Mouse (Mus musculus): ENCODE measurements around the gene Nxph4. TPM values are rescaled to one million over a fixed set of nuclear protein-coding genes. Genes with fewer than 3 reads are reported as not detected.

The Nxph4 gene
- total RNA-seq, 2 experiments from 2014 or later, result 13.6 to 14.0 TPM

GRCm38 (mm10) chr10:127543916-127544315, 9.6 kb upstream of the Nxph4 start:
- DNase-seq (ENCODE audit: low spot score in 2 of 2), result no peak

- DNase-seq (ENCODE audit: low spot score in 2 of 2), result no peak
These were observed 8.4 kb upstream of the Nxph4 start for GRCm38 (mm10) chr10:127542720-127543119.

- DNase-seq (ENCODE audit: low spot score in 2 of 2), result no peak
These were observed 7.7 kb upstream of the Nxph4 start for GRCm38 (mm10) chr10:127542084-127542483.

GRCm38 (mm10) chr10:127541510-127541909, 7.2 kb upstream of the Nxph4 start:
- no peak for DNase-seq (ENCODE audit: low spot score in 2 of 2)

GRCm38 (mm10) chr10:127537854-127538583, 3.7 kb upstream of the Nxph4 start:
- DNase-seq (ENCODE audit: low spot score in 2 of 2), result no peak

GRCm38 (mm10) chr10:127536586-127537314, 2.4 kb upstream of the Nxph4 start:
- DNase-seq (ENCODE audit: low spot score in 2 of 2), result no peak

- DNase-seq (ENCODE audit: low spot score in 2 of 2), result no peak
These were observed 598 bp upstream of the Nxph4 start for GRCm38 (mm10) chr10:127534929-127535384.

- no peak for DNase-seq (ENCODE audit: low spot score in 2 of 2)
These were observed 2.8 kb downstream of the Nxph4 start for GRCm38 (mm10) chr10:127531548-127531947.

GRCm38 (mm10) chr10:127530945-127531344, 3.4 kb downstream of the Nxph4 start:
- no peak for DNase-seq (ENCODE audit: low spot score in 2 of 2)

- DNase-seq (ENCODE audit: low spot score in 2 of 2), result no peak
These were observed 6.9 kb downstream of the Nxph4 start for GRCm38 (mm10) chr10:127527481-127527880.

- DNase-seq (ENCODE audit: low spot score in 2 of 2), result peak in 1 of 2 experiments; percentile 34
These were observed 7.7 kb downstream of the Nxph4 start for GRCm38 (mm10) chr10:127526681-127527080.

GRCm38 (mm10) chr10:127526048-127526447, 8.3 kb downstream of the Nxph4 start:
- no peak for DNase-seq (ENCODE audit: low spot score in 2 of 2)

- DNase-seq (ENCODE audit: low spot score in 2 of 2), result no peak
These were observed 9.6 kb downstream of the Nxph4 start for GRCm38 (mm10) chr10:127524646-127525255.

- DNase-seq (ENCODE audit: low spot score in 2 of 2), result peak; percentile 50 to 68
These were observed 12.2 kb downstream of the Nxph4 start, which contains the start of gene Shmt2 for GRCm38 (mm10) chr10:127522088-127522581. Shmt2 (minus strand) TSS chr10:127522444.

GRCm38 (mm10) chr10:127521611-127522080, 12.7 kb downstream of the Nxph4 start:
- DNase-seq (ENCODE audit: low spot score in 2 of 2), result no peak

GRCm38 (mm10) chr10:127520714-127521357, 13.5 kb downstream of the Nxph4 start:
- no peak for DNase-seq (ENCODE audit: low spot score in 2 of 2)

GRCm38 (mm10) chr10:127519903-127520713, 14.3 kb downstream of the Nxph4 start:
- DNase-seq (ENCODE audit: low spot score in 2 of 2), result no peak

GRCm38 (mm10) chr10:127519041-127519701, 15.2 kb downstream of the Nxph4 start:
- no peak for DNase-seq (ENCODE audit: low spot score in 2 of 2)

GRCm38 (mm10) chr10:127517941-127518340, 16.4 kb downstream of the Nxph4 start:
- DNase-seq (ENCODE audit: low spot score in 2 of 2), result no peak
